Mouse (Mus musculus) limb, embryonic 10.5 days (tissue): ENCODE measurements around the gene Ptprd. TPM values are rescaled to one million over a fixed set of nuclear protein-coding genes. Genes with fewer than 3 reads are reported as not detected.

Experiments used
- microRNA-seq: library from miRNA; unstranded; fragments of <30 nt; microRNA quantifications from one replicate; pipeline ENCODE4, GENCODE M21; 2017
- polyA plus RNA-seq: library from polyadenylated mRNA; unstranded; fragments of >200 nt; fragmentation: Nextera tagmentation; extraction: Ambion mirVana; gene quantifications from 2 replicates; pipeline ENCODE4 v1.2.1, GENCODE M21; 2016

Gene Ptprd
- polyA plus RNA-seq, 1 experiment from 2014 or later, result 15.6 TPM

Small RNA genes lying within 50 kb of the gene (microRNA-seq; reads per million reads assigned to microRNA genes)
- gene Gm23159, result not detected
